Mouse (Mus musculus): ENCODE measurements at regions not wholly inside any gene's neighbourhood (a gene's known extent, or its start where the extent isn't known, plus 50 kb on each side); places are given as distances from the start of the nearest gene placed in this dataset.

DNA sequence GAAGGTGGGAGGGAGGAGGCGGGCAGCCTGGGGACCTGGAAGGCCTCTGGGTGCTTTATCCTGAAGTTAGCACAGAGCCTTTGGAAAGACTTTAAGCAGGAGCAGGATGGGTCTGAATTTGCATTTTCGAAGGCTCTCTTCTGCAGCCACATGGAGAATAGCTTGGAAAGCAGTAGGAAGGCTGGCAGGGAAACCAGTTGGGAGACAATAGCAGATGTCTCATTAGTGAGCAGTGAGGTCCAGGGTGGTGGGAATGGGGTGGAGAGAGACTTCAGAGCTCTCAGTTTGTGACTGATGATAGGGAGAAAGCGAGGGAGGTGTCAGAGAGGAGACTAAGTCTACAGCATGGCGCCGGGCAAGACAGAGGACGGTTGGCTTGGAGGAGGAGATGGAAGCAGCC is 199.1 kb downstream of the Cbln1 start:
- no peak for DNase-seq (ENCODE audit: low spot score in 2 of 2)

DNA sequence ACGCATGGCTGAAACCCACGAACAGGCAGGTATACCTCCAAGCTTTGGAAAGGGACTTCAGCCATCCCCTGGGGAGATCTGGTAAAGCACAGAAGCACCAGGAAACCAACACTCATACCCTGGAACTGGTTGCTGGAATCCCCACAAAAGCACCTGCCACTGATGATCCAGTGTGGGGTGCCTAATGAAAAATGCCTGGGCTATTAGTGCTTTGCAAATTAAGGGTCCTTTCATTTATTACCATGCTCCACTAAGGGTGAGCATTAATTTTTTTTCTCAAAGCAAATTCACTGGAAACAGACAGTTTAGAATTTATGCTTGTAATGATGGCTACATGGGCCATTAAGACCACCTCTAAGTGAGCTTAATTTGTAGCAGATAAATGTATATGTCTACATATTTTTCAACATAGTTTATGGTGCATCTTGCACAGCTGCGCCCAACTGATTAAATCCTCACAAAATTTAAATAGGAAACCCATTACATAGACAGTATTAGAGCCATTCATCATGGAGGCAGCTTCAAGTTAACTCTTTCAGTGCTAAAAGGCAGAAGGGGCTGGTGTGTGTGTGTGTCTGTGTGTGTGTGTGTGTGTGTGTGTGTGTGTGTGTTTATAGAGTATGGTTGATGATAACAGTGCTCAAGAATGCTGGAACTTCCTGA is 201.8 kb downstream of the Cbln1 start:
- DNase-seq (ENCODE audit: low spot score in 2 of 2) = no peak

DNA sequence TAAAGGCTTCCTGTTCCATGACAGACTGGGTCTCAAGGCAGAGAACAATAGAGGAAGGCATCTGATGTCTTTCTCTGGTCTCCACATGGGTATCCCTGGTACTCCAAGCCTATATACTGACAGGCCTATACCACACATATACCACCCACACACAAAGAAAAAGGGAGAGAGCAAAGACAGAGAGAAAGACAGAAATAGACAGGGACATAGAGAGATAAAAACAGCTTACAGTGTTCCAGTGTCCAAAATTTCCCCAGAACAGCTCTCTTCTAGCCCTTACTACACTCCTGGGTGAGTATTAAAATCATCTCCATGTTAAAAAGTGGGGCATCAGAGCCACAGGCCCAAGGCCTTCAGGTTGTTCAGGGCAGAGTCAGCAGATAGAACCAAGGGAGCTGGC is 204.2 kb downstream of the Cbln1 start:
- no peak for DNase-seq (ENCODE audit: low spot score in 2 of 2)

DNA sequence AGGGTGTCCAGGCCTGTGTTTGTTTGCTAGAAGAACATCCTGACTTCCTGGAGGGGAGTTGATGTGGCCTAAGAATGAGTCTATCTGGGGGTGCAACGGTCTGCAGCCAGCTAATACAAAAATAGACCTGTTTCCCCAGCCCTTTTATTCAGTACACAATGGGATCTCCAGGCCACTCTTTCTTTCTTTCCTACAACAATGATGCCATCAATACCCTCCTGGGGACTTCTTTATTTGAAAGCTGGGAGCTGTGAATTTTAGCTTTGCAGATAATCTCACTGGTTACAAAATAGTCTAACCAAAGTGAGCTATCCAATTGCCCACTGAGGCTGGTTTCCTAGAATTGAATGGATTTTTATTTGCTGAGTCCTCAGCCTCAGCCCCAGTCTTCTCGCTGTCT is 207.4 kb downstream of the Cbln1 start:
- no peak for DNase-seq (ENCODE audit: low spot score in 2 of 2)

DNA sequence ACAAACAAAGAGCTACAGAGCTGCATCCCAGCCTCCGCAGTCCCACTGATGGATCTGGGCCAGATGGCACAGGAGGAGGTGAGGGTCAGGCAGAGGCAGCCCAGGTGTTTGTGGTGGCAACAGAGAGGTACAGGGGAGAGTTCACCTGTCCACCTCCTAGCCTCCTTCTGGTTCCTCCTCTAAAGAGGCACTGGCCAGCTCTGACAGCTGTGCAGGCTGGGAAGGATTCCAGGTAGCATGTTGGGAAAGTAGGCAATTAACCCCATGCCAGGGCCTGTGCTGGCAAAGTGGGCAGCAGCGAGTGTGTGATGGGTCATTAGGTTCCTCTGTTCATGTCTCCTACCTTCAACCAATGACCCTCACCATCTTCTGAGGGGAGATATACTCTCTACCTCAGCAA is 212.1 kb downstream of the Cbln1 start:
- DNase-seq (ENCODE audit: low spot score in 2 of 2) = no peak

DNA sequence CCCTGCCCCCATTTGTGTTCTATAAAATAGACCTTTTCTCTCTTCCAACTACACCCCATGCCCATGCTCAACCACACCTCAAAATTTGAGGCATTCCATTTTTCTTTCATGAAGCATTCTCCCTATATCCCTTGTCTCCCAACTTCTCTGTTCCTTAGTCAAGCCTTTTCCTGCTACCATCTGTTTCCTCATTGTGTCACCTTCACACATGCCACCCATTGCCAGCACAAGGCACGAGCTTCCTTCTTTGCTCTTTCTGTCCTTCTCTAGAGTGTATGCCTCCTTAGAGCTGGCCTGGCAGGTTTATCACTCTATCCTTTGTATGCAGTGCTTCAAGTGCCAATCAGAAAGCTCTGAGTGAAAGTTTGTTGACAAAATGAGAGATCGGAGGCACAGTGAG is 229.7 kb downstream of the Cbln1 start:
- no peak for DNase-seq (ENCODE audit: low spot score in 2 of 2)

DNA sequence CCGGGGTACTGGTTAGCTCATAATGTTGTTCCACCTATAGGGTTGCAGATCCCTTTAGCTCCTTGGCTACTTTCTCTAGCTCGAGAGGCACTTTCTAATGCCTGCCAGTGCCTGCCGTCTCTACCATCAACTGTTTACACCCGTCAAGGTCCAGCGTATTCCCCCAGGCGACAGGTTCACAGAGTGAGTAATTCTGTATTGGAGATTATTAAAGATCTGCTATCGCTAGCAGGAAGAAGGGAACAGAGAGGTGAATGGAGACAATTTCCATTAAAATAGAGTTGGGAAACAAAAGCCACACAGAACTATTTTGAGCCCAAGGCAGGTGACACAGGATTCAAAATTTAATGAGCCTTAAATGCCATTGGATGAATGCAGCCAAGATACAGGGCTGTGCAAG is 235.2 kb downstream of the Cbln1 start:
- no peak for DNase-seq (ENCODE audit: low spot score in 2 of 2)

DNA sequence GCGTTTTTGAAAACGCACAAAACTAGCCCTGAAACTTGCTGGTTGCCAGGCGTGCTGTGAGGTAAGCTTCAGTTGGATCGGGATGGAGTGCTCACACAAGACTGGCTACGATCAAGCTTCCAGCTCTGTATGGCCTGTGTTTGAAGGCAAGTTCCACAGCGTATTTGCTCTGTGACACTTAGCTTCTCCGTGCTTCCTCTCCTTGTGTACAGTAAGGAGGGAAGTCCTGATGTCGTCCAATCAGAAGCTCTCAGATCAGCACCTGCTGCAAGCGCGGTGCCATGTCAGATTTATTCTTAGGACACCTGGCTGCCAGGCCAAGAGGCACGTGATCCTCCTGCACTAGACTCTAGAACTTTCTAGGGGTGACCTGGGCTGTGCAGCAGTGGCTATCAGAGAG is 236.0 kb downstream of the Cbln1 start:
- DNase-seq (ENCODE audit: low spot score in 2 of 2) = no peak

DNA sequence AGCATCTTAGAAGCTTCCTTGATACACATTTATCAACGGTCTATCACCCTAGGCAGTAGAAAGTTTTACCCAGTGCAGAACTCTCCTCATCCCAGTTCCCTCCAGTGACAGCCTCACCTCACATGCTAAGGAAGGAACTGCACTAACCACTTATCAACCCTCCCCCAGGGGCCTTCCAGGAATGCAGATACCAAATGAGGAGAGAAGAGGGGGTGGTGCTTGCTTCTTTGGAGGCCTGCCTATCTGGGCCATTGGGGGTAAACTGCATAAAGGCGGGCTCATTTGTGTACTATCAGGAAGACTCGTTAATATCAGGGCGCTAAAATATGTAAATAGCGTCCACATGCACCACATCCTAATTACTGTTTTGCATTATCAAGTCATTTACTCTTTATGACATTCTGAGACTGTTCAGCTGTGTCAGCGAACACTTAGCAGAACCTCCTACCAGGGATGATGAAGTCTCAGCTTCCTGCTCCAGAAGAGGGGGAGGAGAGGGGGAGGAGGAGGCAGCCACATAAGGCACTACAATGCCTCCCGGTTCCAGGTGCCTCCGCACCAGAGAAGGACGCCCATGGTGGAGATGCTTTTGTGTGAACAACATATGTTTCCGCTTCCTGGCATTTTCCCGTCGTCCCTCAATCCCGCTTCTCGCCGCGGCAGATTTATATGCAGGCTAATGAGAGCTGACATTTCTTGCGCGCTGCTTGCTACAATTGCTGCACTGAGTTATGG is 236.9 kb downstream of the Cbln1 start:
- DNase-seq (ENCODE audit: low spot score in 2 of 2) = no peak

DNA sequence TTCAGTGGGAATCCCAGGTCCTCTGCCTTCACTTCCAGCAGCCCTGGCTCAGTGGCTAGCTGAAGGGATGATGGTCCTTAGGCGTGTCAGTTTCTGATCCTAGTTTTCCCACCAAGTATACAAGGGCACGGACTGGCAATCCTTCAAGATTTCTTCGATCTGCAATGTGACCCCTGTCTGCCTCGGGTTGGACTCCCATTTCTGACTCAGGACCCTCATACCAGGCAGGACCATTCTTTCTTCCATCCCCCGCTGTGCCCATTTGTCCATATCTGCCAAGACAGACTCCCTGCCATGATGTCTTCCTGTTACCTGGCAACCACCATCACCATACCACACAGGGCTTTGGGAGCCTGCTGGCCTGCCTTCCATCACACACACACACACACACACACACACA is 238.1 kb downstream of the Cbln1 start:
- DNase-seq (ENCODE audit: low spot score in 2 of 2) = no peak

DNA sequence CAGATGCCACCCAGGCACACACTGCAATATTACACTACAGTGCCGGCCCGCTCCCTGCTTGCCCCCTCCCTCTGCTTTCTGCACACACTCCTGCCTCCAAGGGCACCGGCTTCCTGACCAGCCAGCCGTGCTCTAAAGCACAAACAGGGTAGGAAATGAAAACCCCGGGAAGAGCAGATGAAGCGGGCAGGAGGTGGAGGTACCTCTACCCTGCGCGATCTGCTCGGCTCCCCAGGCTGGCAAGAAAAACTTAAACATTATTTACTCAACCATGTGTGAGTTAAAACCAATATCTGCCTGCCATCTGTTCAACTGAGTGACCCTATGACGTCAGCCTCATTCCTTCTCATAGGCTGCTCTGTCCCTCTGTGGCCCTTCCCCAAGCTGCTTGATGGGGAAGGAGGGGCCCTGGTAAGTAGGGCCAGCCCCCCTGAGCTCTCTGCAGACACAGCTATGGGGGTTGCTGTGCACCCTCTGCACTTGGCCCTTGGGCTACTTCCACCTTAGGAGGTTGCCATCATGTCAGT is 238.5 kb downstream of the Cbln1 start:
- no peak for DNase-seq (ENCODE audit: low spot score in 2 of 2)

DNA sequence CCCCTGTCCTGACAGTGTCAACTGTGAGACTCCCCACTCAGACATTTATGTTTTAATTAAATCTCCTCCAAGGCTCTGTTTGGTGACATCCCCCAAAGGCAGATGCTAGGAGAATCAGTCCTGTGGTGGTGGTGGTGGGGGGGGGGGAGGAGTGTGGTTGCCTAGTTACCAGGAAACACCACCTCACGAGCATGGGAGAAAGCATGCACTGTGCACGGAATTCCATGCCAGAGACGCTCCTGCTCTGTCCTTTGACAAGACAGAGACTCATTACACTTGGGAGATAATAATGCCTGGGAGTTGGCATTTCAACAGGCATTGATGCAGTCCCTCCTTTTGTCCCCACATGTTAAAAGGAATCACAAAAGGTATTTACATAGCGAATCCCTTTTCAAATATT is 240.6 kb downstream of the Cbln1 start:
- DNase-seq (ENCODE audit: low spot score in 2 of 2) = no peak

DNA sequence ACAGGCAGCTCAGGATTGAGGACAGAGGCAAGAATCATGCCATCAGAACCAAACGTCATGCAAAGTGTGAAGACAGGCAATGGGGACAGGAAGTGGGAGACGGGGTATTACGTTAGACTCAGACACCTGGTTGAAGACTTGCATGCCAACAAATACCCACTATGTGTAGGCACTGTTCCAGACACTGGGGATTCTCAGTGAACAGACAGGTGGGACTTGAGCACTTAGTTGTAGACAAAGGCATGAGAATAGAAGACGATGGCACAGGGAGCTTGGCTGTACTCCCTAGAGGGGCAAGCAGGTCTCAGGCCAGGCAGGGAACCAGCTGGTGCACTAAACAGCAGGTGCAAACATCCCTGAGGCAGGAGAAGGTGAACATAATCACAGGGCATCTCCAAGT is 242.3 kb downstream of the Cbln1 start:
- no peak for DNase-seq (ENCODE audit: low spot score in 2 of 2)

DNA sequence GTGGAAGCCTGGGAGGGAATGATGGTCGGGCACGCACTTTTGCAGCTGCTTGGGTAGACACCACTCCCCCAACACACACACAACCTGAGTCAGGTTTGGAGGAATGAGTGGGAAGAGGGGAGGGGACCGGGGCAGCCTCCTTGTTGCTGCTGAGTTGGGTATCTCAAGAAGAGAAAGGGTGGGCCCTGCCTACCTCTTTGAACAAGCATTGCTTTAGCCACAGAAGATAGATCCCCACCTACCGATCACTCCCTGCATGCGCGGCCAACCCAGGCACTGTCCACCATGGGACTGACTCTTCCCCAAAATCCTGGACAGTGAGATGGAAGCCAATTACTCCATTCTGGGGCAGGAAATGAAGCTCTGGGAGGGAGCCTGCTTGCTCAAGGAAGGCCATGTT is 243.2 kb downstream of the Cbln1 start:
- DNase-seq (ENCODE audit: low spot score in 2 of 2) = no peak

DNA sequence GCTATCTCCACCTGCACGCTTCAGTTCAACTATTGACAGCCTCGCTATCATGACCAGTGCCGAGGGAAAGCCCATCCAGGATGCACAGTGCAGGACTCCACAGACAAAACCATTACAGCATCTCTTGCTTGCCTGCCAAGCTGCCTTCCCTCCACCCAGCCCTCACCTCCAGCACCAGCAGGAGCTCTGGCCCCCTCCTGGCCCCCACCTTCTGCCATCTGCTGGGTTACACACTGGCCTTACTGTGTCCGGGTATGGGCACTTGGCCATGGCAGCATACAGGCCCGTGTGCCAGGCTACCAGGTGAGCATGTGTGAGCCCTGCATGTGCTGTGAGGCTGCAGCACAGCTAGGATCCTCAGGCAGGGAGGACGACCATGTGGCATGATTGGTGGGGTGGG is 243.6 kb downstream of the Cbln1 start:
- DNase-seq (ENCODE audit: low spot score in 2 of 2) = no peak

DNA sequence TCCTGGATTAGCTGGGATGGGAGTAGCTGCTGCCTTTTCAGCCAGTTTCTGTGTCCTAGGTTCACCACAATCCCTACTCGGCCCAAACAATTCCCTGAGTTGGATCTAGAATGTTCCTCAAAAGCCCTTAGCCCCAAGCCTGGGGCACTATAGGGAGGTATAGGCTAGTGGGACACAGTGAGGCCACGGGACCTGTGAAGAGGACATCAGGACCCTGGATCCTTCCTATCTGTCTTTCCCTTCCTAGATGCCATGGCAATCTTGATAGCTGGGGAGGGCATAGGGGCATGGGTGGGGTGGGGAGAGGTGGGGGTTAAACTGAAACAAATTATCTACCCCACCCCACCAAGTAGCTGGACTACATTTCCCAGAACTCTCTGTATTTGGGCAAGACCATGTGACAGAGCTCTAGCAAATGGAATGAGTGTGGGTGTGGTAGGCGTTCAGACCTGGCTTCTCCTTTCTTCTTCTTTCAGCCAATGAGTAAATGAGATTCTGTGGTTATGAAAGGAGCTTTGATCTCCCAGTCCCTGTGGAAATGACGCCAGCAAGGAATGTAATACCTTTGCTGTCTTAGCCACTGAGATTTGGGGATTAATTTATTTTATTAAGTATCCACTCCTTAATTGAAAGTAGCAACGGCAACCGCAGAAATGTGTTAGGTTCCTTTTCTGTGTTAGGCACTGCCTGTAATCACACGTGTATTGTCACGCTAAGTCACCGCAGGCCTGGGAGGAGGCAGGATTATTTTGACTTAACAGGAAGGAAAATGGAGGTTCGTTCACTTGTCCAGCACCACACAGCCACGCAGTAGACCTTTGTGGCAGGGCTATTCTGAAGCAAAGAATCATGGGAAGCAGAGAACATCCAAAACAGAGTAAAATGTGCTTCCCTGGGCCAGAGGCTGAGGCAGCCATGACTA is 246.6 kb downstream of the Cbln1 start:
- DNase-seq (ENCODE audit: low spot score in 2 of 2) = no peak

DNA sequence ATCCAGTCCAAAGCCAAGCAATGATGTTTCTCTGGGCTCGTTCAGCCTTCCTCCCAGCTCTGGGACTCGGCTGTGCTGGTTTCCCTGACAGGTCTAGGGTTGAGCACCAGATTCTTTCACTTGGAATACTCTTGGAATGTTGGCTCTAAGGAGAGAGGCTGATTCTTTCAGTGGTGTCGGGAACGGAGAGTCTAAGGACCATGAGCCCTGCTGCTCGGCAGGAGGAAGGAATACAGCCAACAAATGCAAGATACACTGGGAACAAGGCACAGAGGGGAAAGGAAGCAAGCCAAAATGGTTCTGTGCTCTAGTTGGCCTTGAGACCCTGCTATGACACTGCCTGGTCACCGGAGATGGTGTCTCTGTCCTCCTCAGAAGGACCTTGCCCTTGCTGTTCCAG is 251.8 kb downstream of the Cbln1 start:
- no peak for DNase-seq (ENCODE audit: low spot score in 2 of 2)

DNA sequence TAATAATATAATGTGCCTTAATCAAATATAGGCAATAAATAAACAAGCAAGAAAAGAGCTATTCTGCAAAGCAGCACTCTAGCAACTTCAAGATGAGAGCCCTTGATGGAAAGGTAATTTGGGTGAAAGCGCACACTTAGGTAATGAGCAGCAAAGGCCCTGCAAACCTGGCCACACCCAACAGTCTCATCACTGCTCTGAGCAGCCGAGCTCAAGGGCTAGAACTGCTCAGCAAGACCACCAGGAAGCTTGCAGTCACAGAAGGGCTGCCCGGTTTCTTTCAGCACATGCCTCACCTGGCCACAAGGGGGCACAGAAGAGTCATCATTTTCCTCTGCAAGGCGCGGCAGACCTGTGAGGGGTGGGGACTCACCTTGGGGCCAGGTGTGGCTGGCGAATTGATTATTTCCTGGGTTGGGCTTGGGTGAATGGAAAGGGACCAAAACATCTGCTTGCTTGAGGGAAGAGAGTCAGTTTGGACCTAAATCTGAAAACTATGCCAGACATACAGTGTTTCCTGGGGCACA is 253.4 kb downstream of the Cbln1 start:
- no peak for DNase-seq (ENCODE audit: low spot score in 2 of 2)

DNA sequence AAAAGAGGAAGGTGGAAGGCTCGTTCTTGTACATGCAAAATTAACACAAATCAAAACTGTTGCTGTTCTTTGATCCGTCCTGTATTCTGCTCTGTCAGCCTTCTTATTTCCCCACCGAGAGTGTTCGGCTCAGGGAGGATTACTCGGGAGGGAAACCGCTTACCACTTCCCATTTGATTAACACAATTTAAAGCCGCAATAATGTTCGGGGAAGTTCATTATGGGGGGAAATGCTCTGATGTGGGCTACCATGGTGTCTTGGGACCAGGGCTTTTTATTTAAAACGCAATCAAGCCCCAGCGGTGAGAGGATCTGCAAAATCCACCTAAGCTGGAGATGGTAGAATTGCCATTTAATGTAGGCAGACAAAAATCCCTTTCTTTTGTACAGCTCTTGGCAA is 257.4 kb downstream of the Cbln1 start:
- DNase-seq (ENCODE audit: low spot score in 2 of 2) = no peak

DNA sequence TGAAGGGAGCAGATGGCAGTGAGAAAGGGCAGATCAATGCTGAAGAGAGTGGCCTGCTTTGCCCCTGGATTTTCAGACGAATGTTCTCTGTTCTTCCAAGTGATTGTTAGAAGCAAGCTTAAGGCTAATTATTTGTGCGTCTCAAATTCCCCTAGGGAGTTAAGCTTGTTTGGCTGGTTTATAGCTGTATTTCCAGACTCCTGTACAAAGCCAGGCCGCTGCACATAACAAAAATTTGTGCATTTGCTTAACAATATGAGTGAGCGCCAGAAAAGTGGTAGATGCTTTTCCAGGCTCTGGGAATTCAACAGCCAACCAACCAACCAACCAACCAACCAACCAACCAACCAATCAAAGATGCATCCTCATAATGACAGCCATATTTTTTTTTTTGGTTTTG is 261.9 kb downstream of the Cbln1 start:
- no peak for DNase-seq (ENCODE audit: low spot score in 2 of 2)

DNA sequence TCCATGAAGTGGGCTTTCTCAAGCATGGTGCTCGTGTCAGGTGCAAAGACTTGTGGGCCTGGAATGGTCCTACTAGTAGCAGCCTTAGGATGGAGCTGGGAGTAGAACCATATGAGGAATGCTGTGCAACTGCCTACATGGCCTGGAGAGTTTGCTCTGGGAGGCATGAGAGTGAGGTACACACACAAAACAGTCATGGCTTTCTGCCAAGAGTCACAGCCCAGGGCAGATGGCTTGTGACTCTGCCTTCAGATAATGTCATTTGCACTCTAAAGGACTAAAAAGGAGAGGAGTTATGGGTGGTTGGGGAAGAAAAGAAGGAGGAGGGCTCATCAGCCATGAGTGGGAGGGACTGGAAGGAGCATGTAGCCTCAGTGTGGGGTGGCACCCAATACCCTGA is 263.1 kb downstream of the Cbln1 start:
- DNase-seq (ENCODE audit: low spot score in 2 of 2) = no peak

DNA sequence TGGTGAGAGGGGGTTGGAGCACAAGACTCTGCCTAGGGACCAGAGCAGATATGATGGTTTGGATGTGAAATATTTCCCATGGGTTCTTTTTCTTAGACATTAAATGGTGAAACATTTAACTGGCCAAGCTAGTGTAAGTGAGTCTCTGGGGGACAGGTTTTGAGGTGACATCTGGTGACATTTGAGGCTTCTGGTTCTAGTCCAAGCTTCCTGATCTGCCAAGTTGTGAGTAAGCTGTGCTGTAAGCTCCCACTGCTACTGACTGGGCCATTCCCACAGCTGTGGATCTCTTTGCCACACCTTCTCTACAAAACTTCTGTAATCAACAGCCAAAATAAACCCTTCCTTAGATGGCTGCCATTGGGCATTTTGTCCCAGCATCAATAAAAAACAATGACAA is 264.4 kb downstream of the Cbln1 start:
- no peak for DNase-seq (ENCODE audit: low spot score in 2 of 2)

All from urinary bladder, postnatal 4 days (tissue).